Mouse (Mus musculus) thymus, postnatal 36 days (tissue): ENCODE measurements around the gene Gm21748.
"Not testable (repeated sequence)": the region's sequence is repeated elsewhere in the genome, so short reads cannot be mapped to it uniquely, and the experiment has no call there.

ENCODE experiments used
- DNase-seq, 2 experiments: peaks; one replicate each; pipeline ENCODE4 v3.0.0; 2022; ENCODE audit warnings: mixed read lengths in 2 of 2

Gene Gm21748

DNA sequence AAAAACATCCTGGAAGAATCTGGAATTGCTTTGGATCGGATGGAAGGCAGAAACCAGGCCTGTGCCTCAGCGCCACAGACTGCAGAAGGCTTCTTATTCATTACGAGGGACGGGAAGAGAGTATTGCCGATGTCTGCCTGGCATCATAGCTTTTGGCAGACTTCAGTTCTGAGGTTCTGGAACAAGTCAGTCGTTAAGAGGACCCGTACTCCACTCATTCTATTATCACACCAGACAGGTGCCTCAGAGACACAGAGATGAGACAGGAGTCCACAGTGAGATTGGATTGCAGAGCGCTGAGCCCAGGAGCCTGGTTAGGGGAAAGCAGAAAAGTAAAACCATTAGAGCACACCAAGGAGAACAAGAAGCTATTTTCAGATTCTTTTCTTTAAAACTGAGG, at the start of gene Gm21748:
Gm21748 (minus strand) TSS at position 101 of the 400 bp plus-strand sequence.
- not testable (repeated sequence) for DNase-seq
